Comparison of ENCODE assay signal across 18 mouse cellular contexts in genomic region chr9:75395971-75396370, GRCm38 (mm10). TPM values are rescaled to one million over a fixed set of nuclear protein-coding genes. Genes with fewer than 3 reads are reported as not detected.
"Had no signal": no experiment of that assay in that cellular context is flagged by ENCODE, and none has a peak within 500 bp of the region (broad histone marks: within the 10 kb centered on the region; RNA-seq: fewer than 3 reads in every experiment).

No protein-coding gene starts in this region.

- H3K27me3 ChIP-seq: kidney, embryonic 15.5 days; limb, embryonic 12.5 days; midbrain, embryonic 12.5 days had no signal

- H3K9ac ChIP-seq: hindbrain, embryonic 14.5 days; kidney, embryonic 15.5 days; limb, embryonic 12.5 days; liver, embryonic 14.5 days; midbrain, embryonic 12.5 days had no signal

- H3K4me3 ChIP-seq: kidney, embryonic 15.5 days; limb, embryonic 12.5 days; midbrain, embryonic 12.5 days had no signal

- H3K4me1 ChIP-seq: limb, embryonic 12.5 days had no signal

- H3K27ac ChIP-seq: hindbrain, embryonic 14.5 days; kidney, embryonic 15.5 days; limb, embryonic 12.5 days; liver, embryonic 14.5 days; midbrain, embryonic 12.5 days had no signal

- H3K9me3 ChIP-seq: kidney, embryonic 15.5 days; limb, embryonic 12.5 days; midbrain, embryonic 12.5 days had no signal

- ATAC-seq: lung, postnatal 0 days had no signal

- DNase-seq: kidney, adult 11 months; kidney, postnatal 14 days; layer of hippocampus, postnatal 36 days; lung, adult 2 months; lung, postnatal 36 days; right cerebral cortex, postnatal 14 days had no signal

- H3K4me2 ChIP-seq: hindbrain, embryonic 14.5 days; kidney, embryonic 15.5 days; limb, embryonic 12.5 days; midbrain, embryonic 12.5 days had no signal

RNA-seq across cellular contexts. Expression of gene Bcl2l10, which starts 48.4 kb away (rescaled TPM):
- total RNA-seq: left cerebral cortex, postnatal 25 days; megakaryocyte progenitor cell, adult 5-6 weeks; midbrain, postnatal 0 days had no signal
- polyA plus RNA-seq: hindbrain, embryonic 14.5 days; kidney, embryonic 15.5 days; large intestine, adult 2 months; limb, embryonic 12.5 days; liver, embryonic 14.5 days; midbrain, embryonic 12.5 days; midbrain, postnatal 0 days; neural tube, embryonic 14.5 days; stomach, embryonic 16.5 days had no signal
